In genomic region chr1:172410806-172411205, GRCm38 (mm10) we compare ENCODE assay signal across 9 mouse cellular contexts. TPM values are rescaled to one million over a fixed set of nuclear protein-coding genes. Genes with fewer than 3 reads are reported as not detected.
A peak's percentile ranks its signal among the peaks of the same experiment; 100 is the strongest.
DNase-seq lines count a peak whose midpoint lies in the region; ATAC-seq and TF ChIP-seq lines count a peak whose summit lies in the region.
"Had no signal": no experiment of that assay in that cellular context is flagged by ENCODE, and none has a peak within 500 bp of the region (broad histone marks: within the 10 kb centered on the region; RNA-seq: fewer than 3 reads in every experiment).

No protein-coding gene starts in this region.

- H3K36me3 ChIP-seq in heart, embryonic 12.5 days: no peaks in the 10 kb centered on the region
- no peaks in the 10 kb centered on the region for H3K36me3 ChIP-seq in CH12.LX (replicated peaks in 1 of 2; ENCODE audit: control insufficient read depth in 1 of 2, insufficient read depth in 1 of 2, low read length in 1 of 2)
- H3K36me3 ChIP-seq in stomach, postnatal 0 days (ENCODE audit: control insufficient read depth, insufficient read depth, low read length): no peaks in the 10 kb centered on the region
- H3K36me3 ChIP-seq: limb, embryonic 13.5 days had no signal

- dilution Hi-C loops in CH12.LX (cut with MboI; ENCODE audit: extremely low pct_ligation_motif_present, extremely low pct_unique_long_range_greater_than_20kb, low sequenced_read_pairs): no loop called here

- TF ChIP-seq RAD21 in CH12.LX (IDR thresholded peaks at IDR 0.05; ENCODE audit: low read depth, low read length): peak; percentile 68

- peaks cover 8% of the 10 kb centered on the region; the same call in 1 of the 2 replicates for H3K27me3 ChIP-seq in heart, embryonic 12.5 days (replicated peaks)
- H3K27me3 ChIP-seq in CH12.LX (replicated peaks): peaks cover 1% of the 10 kb centered on the region
- no peaks in the 10 kb centered on the region for H3K27me3 ChIP-seq in stomach, postnatal 0 days (ENCODE audit: control insufficient read depth, insufficient read depth, low read length)

- 5% methylated on average over 4 of the region's 4 CpGs for WGBS in heart, embryonic 12.5 days
- 7% methylated on average over 4 of the region's 4 CpGs for WGBS in stomach, postnatal 0 days

- no peak overlapping the region for H3K27ac ChIP-seq in heart, embryonic 12.5 days (ENCODE audit: poor library complexity, severe bottlenecking)
- no peak overlapping the region for H3K27ac ChIP-seq in CH12.LX (ENCODE audit: insufficient read depth, low read depth)
- no peak overlapping the region for H3K27ac ChIP-seq in stomach, postnatal 0 days (replicated peaks)
- H3K27ac ChIP-seq: limb, embryonic 13.5 days had no signal

- no peaks in the 10 kb centered on the region for H3K79me2 ChIP-seq in CH12.LX (replicated peaks; ENCODE audit: control insufficient read depth, extremely low read depth, insufficient read depth, poor library complexity, severe bottlenecking)

- TF ChIP-seq CTCF in CH12.LX (conservative IDR thresholded peaks at IDR 0.05 in 1 of 2, IDR thresholded peaks at IDR 0.05 in 1 of 2; ENCODE audit: low read depth in 2 of 2, low read length in 2 of 2): peak; percentile 41 to 90; a peak in 3 of 4 replicates
- TF ChIP-seq CTCF in stomach, postnatal 0 days (IDR thresholded peaks at IDR 0.05; ENCODE audit: low read depth): peak; percentile 86

- no peak overlapping the region for H3K4me3 ChIP-seq in heart, embryonic 12.5 days
- H3K4me3 ChIP-seq in CH12.LX (replicated peaks in 1 of 3; ENCODE audit: low read depth in 2 of 3, low read length in 2 of 3, poor library complexity in 1 of 3): no peak overlapping the region
- no peak overlapping the region for H3K4me3 ChIP-seq in stomach, postnatal 0 days (ENCODE audit: low read depth, low read length)
- H3K4me3 ChIP-seq: limb, embryonic 13.5 days had no signal

- no peaks in the 10 kb centered on the region for H3K9me3 ChIP-seq in heart, embryonic 12.5 days (replicated peaks)
- no peaks in the 10 kb centered on the region for H3K9me3 ChIP-seq in CH12.LX (replicated peaks; ENCODE audit: low read length)
- no peaks in the 10 kb centered on the region for H3K9me3 ChIP-seq in stomach, postnatal 0 days (ENCODE audit: control insufficient read depth, low read length)
- H3K9me3 ChIP-seq: limb, embryonic 13.5 days had no signal

- no peak for ATAC-seq in heart, embryonic 12.5 days (ENCODE audit: insufficient number of reproducible peaks, low FRiP score)
- ATAC-seq in megakaryocyte-erythroid progenitor cell, adult 5-6 weeks (replicated peaks; ENCODE audit: low FRiP score, low TSS enrichment, poor library complexity, severe bottlenecking): peak; percentile 69; the same call in 1 of the 2 replicates
- ATAC-seq in stomach, postnatal 0 days (ENCODE audit: low FRiP score, low TSS enrichment): no peak

- no peak for TF ChIP-seq EP300 in CH12.LX (IDR thresholded peaks at IDR 0.05; ENCODE audit: low read length)
- no peak for TF ChIP-seq EP300 in stomach, postnatal 0 days (optimal IDR thresholded peaks at IDR 0.05)

- peak; percentile 56 to 82 for DNase-seq in heart, adult 18-20 months
- peak; percentile 69 for DNase-seq in CH12.LX (ENCODE audit: extremely low read depth)
- DNase-seq in brain, adult 2 months (ENCODE audit: low read depth, low spot score): peak; percentile 58
- peak; percentile 73 for DNase-seq in gastrocnemius, postnatal 10 days
- DNase-seq in layer of hippocampus, postnatal 10 days (ENCODE audit: low spot score in 2 of 2): peak; percentile 71 to 74
- peak; percentile 75 for DNase-seq in stomach, postnatal 0 days (ENCODE audit: low spot score)

- no peak for TF ChIP-seq POLR2A in CH12.LX (IDR thresholded peaks at IDR 0.05; ENCODE audit: low read depth, low read length)

- H3K4me1 ChIP-seq in heart, embryonic 12.5 days (replicated peaks): 0 out of 2 replicates have a peak, but pooled peaks cover 3% of the 10 kb centered on the region
- peaks cover 0 to 21% of the 10 kb centered on the region in 2 experiments; a peak in 2 of 4 replicates for H3K4me1 ChIP-seq in CH12.LX (ENCODE audit: control insufficient read depth in 1 of 2, insufficient read depth in 2 of 2)
- no peaks in the 10 kb centered on the region for H3K4me1 ChIP-seq in stomach, postnatal 0 days (replicated peaks; ENCODE audit: control insufficient read depth, insufficient read depth)
- H3K4me1 ChIP-seq: limb, embryonic 13.5 days had no signal

- H3K9ac ChIP-seq in heart, embryonic 12.5 days: no peak overlapping the region
- no peak overlapping the region for H3K9ac ChIP-seq in CH12.LX (ENCODE audit: insufficient read depth, low read depth)
- no peak overlapping the region for H3K9ac ChIP-seq in stomach, postnatal 0 days (ENCODE audit: low read length)
- H3K9ac ChIP-seq: limb, embryonic 13.5 days had no signal

- in situ Hi-C loops in CH12.LX (cut with MboI; ENCODE audit: low pct_ligation_motif_present, low pct_unique_long_range_greater_than_20kb, low sequenced_read_pairs): loop anchor here (25.0 kb wide), 2 partner anchors 201 to 976 kb away; partner anchors contain the start of gene Fcrl6

- no peak overlapping the region for H3K4me2 ChIP-seq in heart, embryonic 12.5 days
- H3K4me2 ChIP-seq in CH12.LX (ENCODE audit: insufficient read depth, low read depth, poor library complexity, severe bottlenecking): no peak overlapping the region
- H3K4me2 ChIP-seq in stomach, postnatal 0 days (replicated peaks; ENCODE audit: low read depth): no peak overlapping the region
- H3K4me2 ChIP-seq: limb, embryonic 13.5 days had no signal

TF ChIP-seq in CH12.LX, 34 proteins besides CTCF, POLR2A, EP300 and RAD21:
- peak; percentile 18; the same call in 1 of the 2 replicates for TF ChIP-seq ZC3H11A (IDR thresholded peaks at IDR 0.05; ENCODE audit: low read depth, low read length)
- no peak for TF ChIP-seq NRF1 (IDR thresholded peaks at IDR 0.05; ENCODE audit: low read depth, low read length)
- TF ChIP-seq BHLHE40 (IDR thresholded peaks at IDR 0.05; ENCODE audit: low read depth, low read length): no peak
- TF ChIP-seq SIN3A (IDR thresholded peaks at IDR 0.05; ENCODE audit: low read length): no peak
- no peak for TF ChIP-seq USF1 (IDR thresholded peaks at IDR 0.05; ENCODE audit: low read depth, low read length)
- TF ChIP-seq ZNF384 (IDR thresholded peaks at IDR 0.05; ENCODE audit: low read depth, low read length): no peak
- TF ChIP-seq RCOR1 (conservative IDR thresholded peaks at IDR 0.05; ENCODE audit: low read depth, low read length): no peak
- no peak for TF ChIP-seq ELF1 (IDR thresholded peaks at IDR 0.05; ENCODE audit: low read depth, low read length)
- no peak for TF ChIP-seq E2F4 (IDR thresholded peaks at IDR 0.05; ENCODE audit: insufficient replicate concordance, low read depth, low read length)
- peak; percentile 66; the same call in 1 of the 2 replicates for TF ChIP-seq MYC (IDR thresholded peaks at IDR 0.05; ENCODE audit: low read depth, low read length)
- no peak for TF ChIP-seq TBP (conservative IDR thresholded peaks at IDR 0.05; ENCODE audit: low read depth, low read length)
- TF ChIP-seq PAX5 (IDR thresholded peaks at IDR 0.05; ENCODE audit: low read length): no peak
- peak; percentile 92 for TF ChIP-seq SMC3 (IDR thresholded peaks at IDR 0.05; ENCODE audit: low read depth, low read length)
- no peak for TF ChIP-seq IRF4 (IDR thresholded peaks at IDR 0.05; ENCODE audit: low read depth, low read length)
- TF ChIP-seq MAFK (IDR thresholded peaks at IDR 0.05; ENCODE audit: insufficient replicate concordance, low read length): no peak
- TF ChIP-seq TCF12 (IDR thresholded peaks at IDR 0.05; ENCODE audit: low read depth, low read length): no peak
- no peak for TF ChIP-seq POLR2AphosphoS2 (IDR thresholded peaks at IDR 0.05; ENCODE audit: low read depth, low read length)
- TF ChIP-seq MAX (IDR thresholded peaks at IDR 0.05; ENCODE audit: low read length): 0 out of 2 replicates have a peak, but pooled peaks have one; percentile 38
- no peak for TF ChIP-seq JUN (IDR thresholded peaks at IDR 0.05; ENCODE audit: insufficient read depth, low read depth, low read length)

RNA-seq across cellular contexts. Expression of gene Pigm, which starts 34.5 kb away (rescaled TPM):
- 1 to 10 TPM; 3.2 to 4.2 TPM for total RNA-seq in heart, adult 18-20 months (2021)
- polyA plus RNA-seq in heart, embryonic 12.5 days (2016; fragmentation: Nextera tagmentation; extraction: Ambion mirVana): 8.5 and 9.4 TPM in 2 replicates
- total RNA-seq in CH12.LX (2012; rRNA removed) (8.6 and 9.5 TPM in 2 replicates), CH12.LX (2014; rRNA removed) (13.8 and 14.3 TPM in 2 replicates)
- polyA plus RNA-seq in CH12.LX (2012; ENCODE audit: insufficient read length, low read depth): 8.7 and 10.7 TPM in 2 replicates
- 1 to 10 TPM; 5.6 to 6.9 TPM for total RNA-seq in gastrocnemius, postnatal 10 days (2021)
- total RNA-seq in layer of hippocampus, postnatal 10 days (2021): 10 to 100 TPM; 10.2 to 10.8 TPM
- total RNA-seq in megakaryocyte-erythroid progenitor cell, adult 5-6 weeks (2014; fragmentation: Nextera tagmentation): 12.9 and 18.2 TPM in 2 replicates
- 16.4 and 16.8 TPM in 2 replicates for total RNA-seq in megakaryocyte-erythroid progenitor cell, adult 5-6 weeks (2017)
- polyA plus RNA-seq in stomach, postnatal 0 days (2015; fragmentation: Nextera tagmentation; extraction: Ambion mirVana): 3.6 and 3.8 TPM in 2 replicates
